ENCODE assay signal across 19 mouse cellular contexts in the genomic region with DNA sequence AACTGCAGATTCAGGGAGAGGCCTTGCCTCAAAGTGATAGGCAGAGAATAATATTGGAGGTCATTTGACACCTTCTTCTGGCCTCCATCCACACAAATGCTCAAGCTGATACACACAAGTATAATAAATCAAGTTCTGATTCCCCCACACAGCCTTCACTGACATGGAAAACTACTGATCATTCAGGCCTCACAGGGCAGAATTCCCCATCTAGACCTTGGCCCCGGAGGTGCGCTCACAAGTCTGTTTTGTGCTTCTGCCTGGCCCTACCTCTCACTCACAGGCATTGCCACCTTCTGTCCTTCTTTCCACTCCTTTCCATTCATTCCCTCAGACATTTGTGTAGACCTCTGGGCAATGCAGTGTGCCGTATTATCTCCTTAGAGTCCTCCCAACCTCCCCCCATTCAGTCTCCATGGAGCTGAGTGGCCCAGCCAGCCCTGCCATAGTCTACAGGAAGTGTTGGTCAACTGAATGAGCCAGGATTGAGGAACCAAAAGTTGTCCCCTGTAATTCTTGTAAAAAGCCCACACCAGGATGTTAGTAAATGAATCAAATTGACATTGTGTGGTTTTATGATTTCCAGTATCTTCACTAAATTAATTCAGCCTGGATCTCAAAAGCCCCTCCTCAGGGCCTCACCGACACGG.
DNase-seq lines count a peak whose midpoint lies in the region; ATAC-seq lines count a peak whose summit lies in the region.
"Had no signal": no experiment of that assay in that cellular context is flagged by ENCODE, and none has a peak within 500 bp of the region (broad histone marks: within the 10 kb centered on the region; RNA-seq: fewer than 3 reads in every experiment).

No protein-coding gene starts in this region.

- no peak overlapping the region for H3K4me2 ChIP-seq in forebrain, embryonic 11.5 days (ENCODE audit: low read depth, low read length, severe bottlenecking)
- no peak overlapping the region for H3K4me2 ChIP-seq in forebrain, embryonic 14.5 days (ENCODE audit: low read length)
- H3K4me2 ChIP-seq: forebrain, embryonic 15.5 days; heart, embryonic 13.5 days; hindbrain, embryonic 15.5 days had no signal

- H3K27ac ChIP-seq in forebrain, embryonic 11.5 days (ENCODE audit: low read depth, low read length): no peak overlapping the region
- no peak overlapping the region for H3K27ac ChIP-seq in forebrain, embryonic 14.5 days (ENCODE audit: low read depth, low read length)
- H3K27ac ChIP-seq: embryonic facial prominence, embryonic 10.5 days; forebrain, embryonic 15.5 days; heart, embryonic 13.5 days had no signal

- H3K36me3 ChIP-seq in forebrain, embryonic 11.5 days (ENCODE audit: control insufficient read depth, insufficient read depth, low read length): no peaks in the 10 kb centered on the region
- peaks cover 8% of the 10 kb centered on the region; the same call in 1 of the 2 replicates for H3K36me3 ChIP-seq in forebrain, embryonic 14.5 days (ENCODE audit: control insufficient read depth, insufficient read depth, low read length)
- H3K36me3 ChIP-seq: forebrain, embryonic 15.5 days; hindbrain, embryonic 15.5 days had no signal

- no peaks in the 10 kb centered on the region for H3K9me3 ChIP-seq in forebrain, embryonic 11.5 days (ENCODE audit: control insufficient read depth, low read length)
- no peaks in the 10 kb centered on the region for H3K9me3 ChIP-seq in forebrain, embryonic 14.5 days (replicated peaks; ENCODE audit: control insufficient read depth, low read length)
- H3K9me3 ChIP-seq: embryonic facial prominence, embryonic 10.5 days; forebrain, embryonic 15.5 days; heart, embryonic 13.5 days; hindbrain, embryonic 15.5 days had no signal

- 52% methylated on average over 5 of the region's 5 CpGs for WGBS in forebrain, embryonic 11.5 days
- WGBS in forebrain, embryonic 14.5 days: 52% methylated on average over 5 of the region's 5 CpGs

- peaks cover 11% of the 10 kb centered on the region; the same call in 1 of the 2 replicates for H3K4me1 ChIP-seq in forebrain, embryonic 11.5 days (replicated peaks; ENCODE audit: control insufficient read depth, insufficient read depth, low read length)
- peaks cover 21% of the 10 kb centered on the region for H3K4me1 ChIP-seq in forebrain, embryonic 14.5 days (ENCODE audit: control insufficient read depth, insufficient read depth, low read length)

- no peak overlapping the region for H3K9ac ChIP-seq in forebrain, embryonic 11.5 days (ENCODE audit: low read length)
- H3K9ac ChIP-seq in forebrain, embryonic 14.5 days (ENCODE audit: low read length): no peak overlapping the region
- H3K9ac ChIP-seq: forebrain, embryonic 15.5 days; heart, embryonic 13.5 days; hindbrain, embryonic 15.5 days had no signal

- H3K27me3 ChIP-seq in forebrain, embryonic 11.5 days (ENCODE audit: control insufficient read depth, insufficient read depth, low read length): peaks cover 14% of the 10 kb centered on the region; the same call in 1 of the 2 replicates
- H3K27me3 ChIP-seq in forebrain, embryonic 14.5 days (replicated peaks; ENCODE audit: control insufficient read depth, insufficient read depth, low read length): no peaks in the 10 kb centered on the region
- H3K27me3 ChIP-seq: forebrain, embryonic 15.5 days; heart, embryonic 13.5 days; hindbrain, embryonic 15.5 days had no signal

- DNase-seq in adrenal gland, adult 2 months: peak; percentile 61
- no peak for DNase-seq in adrenal gland, postnatal 4 days (ENCODE audit: low spot score in 2 of 2)
- DNase-seq in forebrain, embryonic 11.5 days (ENCODE audit: low spot score): peak; percentile 43
- no peak for DNase-seq in forebrain, embryonic 14.5 days (ENCODE audit: low spot score)
- peak; percentile 34 for DNase-seq in 416B (ENCODE audit: low read depth)
- no peak for DNase-seq in retina, postnatal 1 day
- no peak for DNase-seq in embryo, embryonic 9.5 days (ENCODE audit: extremely low spot score)
- DNase-seq: cerebellum, adult 11-12 months; cerebellum, adult 9-10 months; cerebellum, postnatal 25 days; gastrocnemius, postnatal 10 days; heart, postnatal 4 days; kidney, adult 11 months; kidney, adult 9 months had no signal

- ATAC-seq in forebrain, embryonic 11.5 days (replicated peaks; ENCODE audit: low FRiP score): no peak
- ATAC-seq in forebrain, embryonic 14.5 days: no peak
- peak; percentile 82 to 84 for ATAC-seq in hematopoietic stem cell, adult 5-6 weeks (replicated peaks in 1 of 2; ENCODE audit: insufficient read depth in 1 of 2, low FRiP score in 2 of 2, low TSS enrichment in 1 of 2, low read depth in 1 of 2, poor library complexity in 2 of 2, severe bottlenecking in 2 of 2)
- ATAC-seq: forebrain, embryonic 15.5 days had no signal

- no peak overlapping the region for H3K4me3 ChIP-seq in forebrain, embryonic 11.5 days (ENCODE audit: low read depth, low read length)
- no peak overlapping the region for H3K4me3 ChIP-seq in forebrain, embryonic 14.5 days (ENCODE audit: low read depth, low read length)
- H3K4me3 ChIP-seq: embryonic facial prominence, embryonic 10.5 days; forebrain, embryonic 15.5 days; heart, embryonic 13.5 days; hindbrain, embryonic 15.5 days had no signal

Comparison
In these comparisons a context has a peak if more than half of its experiments do, and no peak if none do; other contexts are left out.
1. DNase-seq: peak in adrenal gland, adult 2 months (single experiment), forebrain, embryonic 11.5 days (single experiment) and 416B (single experiment); none in adrenal gland, postnatal 4 days (0 of 2), forebrain, embryonic 14.5 days (single experiment), retina, postnatal 1 day (single experiment) and embryo, embryonic 9.5 days (single experiment).
2. ATAC-seq: peak in hematopoietic stem cell, adult 5-6 weeks (2 of 2); none in forebrain, embryonic 11.5 days (single experiment) and forebrain, embryonic 14.5 days (single experiment).